Mouse (Mus musculus): ENCODE measurements at regions not wholly inside any gene's neighbourhood (a gene's known extent, or its start where the extent isn't known, plus 50 kb on each side); places are given as distances from the start of the nearest gene placed in this dataset.

DNA sequence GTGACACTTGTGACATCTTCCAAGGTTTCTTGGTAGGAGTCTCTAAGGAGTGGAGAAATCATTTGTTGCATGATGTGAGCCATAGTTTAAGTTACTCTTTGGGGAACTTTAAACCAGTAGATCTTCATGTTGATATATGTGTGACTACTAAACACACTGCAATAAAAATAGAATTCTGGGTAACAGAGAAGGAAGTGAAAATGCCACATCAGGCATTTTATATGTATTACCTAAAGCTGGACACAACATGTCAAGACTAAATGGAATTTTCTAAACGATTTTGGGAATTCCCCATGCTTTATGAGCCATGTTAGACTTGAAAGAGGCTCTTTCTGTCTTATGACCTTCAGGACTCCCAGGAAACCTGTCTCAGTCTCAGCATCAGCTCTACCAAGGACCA is 104.6 kb upstream of the Igf1 start:
- WGBS, result 28% methylated on average over 1 of the region's 1 CpGs
- no peak overlapping the region for H3K9ac ChIP-seq (ENCODE audit: low read length)
- H3K36me3 ChIP-seq (ENCODE audit: control insufficient read depth, insufficient read depth, low read length), result no peaks in the 10 kb centered on the region
- H3K4me3 ChIP-seq (ENCODE audit: control insufficient read depth in 1 of 2, insufficient read depth in 1 of 2, low read depth in 1 of 2, low read length in 2 of 2), result no peak overlapping the region
- no peaks in the 10 kb centered on the region for H3K4me1 ChIP-seq (ENCODE audit: control insufficient read depth in 2 of 2, insufficient read depth in 2 of 2, low read length in 2 of 2)
- ATAC-seq (ENCODE audit: insufficient number of reproducible peaks, insufficient read depth, low FRiP score, low read depth), result no peak
- no peak overlapping the region for H3K27ac ChIP-seq (replicated peaks in 1 of 2; ENCODE audit: control insufficient read depth in 1 of 2, insufficient read depth in 1 of 2, low read depth in 2 of 2, low read length in 2 of 2)
- H3K4me2 ChIP-seq (ENCODE audit: low read length), result no peak overlapping the region
- no peaks in the 10 kb centered on the region for H3K27me3 ChIP-seq (ENCODE audit: control insufficient read depth, insufficient read depth, low read length)
- no peaks in the 10 kb centered on the region for H3K9me3 ChIP-seq (ENCODE audit: control insufficient read depth, low read length)

DNA sequence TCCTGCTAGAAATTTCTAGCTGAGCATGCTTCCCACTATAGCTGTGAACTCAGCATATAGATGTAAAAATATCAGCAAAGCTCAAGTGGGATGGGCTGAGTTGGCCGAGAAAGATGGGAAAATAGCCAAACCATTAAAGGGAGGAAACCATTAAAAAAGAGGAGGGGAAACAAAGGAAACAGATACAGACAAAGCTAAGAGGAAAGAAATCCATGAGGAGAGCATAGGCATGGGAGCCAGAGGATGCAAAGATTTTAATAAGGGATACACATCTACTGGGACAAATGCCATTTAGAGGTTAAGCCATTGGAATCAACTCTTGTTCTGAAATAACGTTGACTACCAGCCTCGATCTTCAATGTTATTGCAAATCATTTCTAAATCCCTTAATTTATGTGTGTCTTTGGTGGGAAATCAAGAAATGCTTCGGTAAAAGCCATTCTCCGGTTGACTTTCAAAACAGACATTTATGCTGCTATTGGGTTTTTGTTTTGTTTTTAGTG is 96.5 kb upstream of the Igf1 start:
- Histone ChIP-seq H3K4me1 (ENCODE audit: control insufficient read depth in 2 of 2, insufficient read depth in 2 of 2, low read length in 2 of 2) (0 out of 4 replicates have a peak, but pooled peaks cover 0 to 5% of the 10 kb centered on the region in 2 experiments), H3K4me3 (ENCODE audit: control insufficient read depth in 1 of 2, insufficient read depth in 1 of 2, low read depth in 1 of 2, low read length in 2 of 2) (no peak overlapping the region), H3K9me3 (ENCODE audit: control insufficient read depth, low read length) (no peaks in the 10 kb centered on the region), H3K36me3 (ENCODE audit: control insufficient read depth, insufficient read depth, low read length) (no peaks in the 10 kb centered on the region), H3K4me2 (ENCODE audit: low read length) (no peak overlapping the region), H3K9ac (ENCODE audit: low read length) (no peak overlapping the region), H3K27ac (replicated peaks in 1 of 2; ENCODE audit: control insufficient read depth in 1 of 2, insufficient read depth in 1 of 2, low read depth in 2 of 2, low read length in 2 of 2) (no peak overlapping the region), H3K27me3 (ENCODE audit: control insufficient read depth, insufficient read depth, low read length) (no peaks in the 10 kb centered on the region)
- WGBS, result 63% methylated on average over 5 of the region's 5 CpGs
- ATAC-seq (ENCODE audit: insufficient number of reproducible peaks, insufficient read depth, low FRiP score, low read depth), result no peak

DNA sequence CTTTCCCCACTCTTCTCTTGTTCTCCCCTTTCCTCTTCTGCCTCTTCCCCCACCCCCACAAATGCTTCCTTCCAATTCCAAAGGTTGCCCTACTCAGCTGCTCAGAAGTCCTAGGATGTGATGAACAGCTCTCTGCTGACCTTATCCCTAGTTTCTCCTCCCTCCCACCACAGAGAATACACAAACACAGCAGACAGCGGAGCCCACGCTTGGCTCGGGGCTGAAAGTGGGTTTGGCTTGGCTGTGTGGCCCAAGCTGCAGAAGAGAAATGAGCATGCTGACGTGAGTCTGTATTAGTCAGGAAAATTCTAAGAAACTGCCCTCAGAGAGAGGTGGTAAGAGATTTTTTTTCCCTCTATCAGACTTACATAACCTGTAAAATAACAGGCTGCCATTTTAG is 70.5 kb upstream of the Igf1 start:
- Histone ChIP-seq H3K4me2 (ENCODE audit: low read length) (no peak overlapping the region), H3K9ac (ENCODE audit: low read length) (no peak overlapping the region), H3K9me3 (ENCODE audit: control insufficient read depth, low read length) (no peaks in the 10 kb centered on the region), H3K4me1 (ENCODE audit: control insufficient read depth in 2 of 2, insufficient read depth in 2 of 2, low read length in 2 of 2) (no peaks in the 10 kb centered on the region), H3K27me3 (ENCODE audit: control insufficient read depth, insufficient read depth, low read length) (no peaks in the 10 kb centered on the region), H3K27ac (replicated peaks in 1 of 2; ENCODE audit: control insufficient read depth in 1 of 2, insufficient read depth in 1 of 2, low read depth in 2 of 2, low read length in 2 of 2) (no peak overlapping the region), H3K4me3 (ENCODE audit: control insufficient read depth in 1 of 2, insufficient read depth in 1 of 2, low read depth in 1 of 2, low read length in 2 of 2) (no peak overlapping the region), H3K36me3 (ENCODE audit: control insufficient read depth, insufficient read depth, low read length) (no peaks in the 10 kb centered on the region)
- ATAC-seq (ENCODE audit: insufficient number of reproducible peaks, insufficient read depth, low FRiP score, low read depth), result no peak
- 45% methylated on average over 4 of the region's 4 CpGs for WGBS

DNA sequence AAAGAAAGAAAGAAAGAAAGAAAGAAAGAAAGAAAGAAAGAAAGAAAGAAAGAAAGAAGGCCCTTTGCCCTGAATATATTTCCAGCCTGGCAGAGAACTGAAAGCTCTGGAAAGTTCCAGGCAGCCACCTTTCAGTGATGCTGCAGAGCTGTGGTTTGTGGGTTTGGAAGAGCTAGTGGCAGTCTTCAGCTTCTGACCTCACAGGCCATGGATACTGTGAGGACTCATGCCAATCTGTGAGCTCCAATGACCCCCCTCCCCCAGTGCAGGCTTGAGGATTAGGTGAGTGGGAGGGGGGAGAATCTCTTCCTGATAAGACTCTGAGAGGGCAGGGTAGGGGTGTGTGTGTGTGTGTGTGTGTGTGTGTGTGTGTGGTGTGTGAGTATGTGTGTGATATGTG is 65.7 kb upstream of the Igf1 start:
- Histone ChIP-seq H3K9ac (ENCODE audit: low read length) (no peak overlapping the region), H3K27ac (replicated peaks in 1 of 2; ENCODE audit: control insufficient read depth in 1 of 2, insufficient read depth in 1 of 2, low read depth in 2 of 2, low read length in 2 of 2) (no peak overlapping the region), H3K4me1 (ENCODE audit: control insufficient read depth in 2 of 2, insufficient read depth in 2 of 2, low read length in 2 of 2) (no peaks in the 10 kb centered on the region), H3K9me3 (ENCODE audit: control insufficient read depth, low read length) (no peaks in the 10 kb centered on the region), H3K27me3 (ENCODE audit: control insufficient read depth, insufficient read depth, low read length) (no peaks in the 10 kb centered on the region), H3K36me3 (ENCODE audit: control insufficient read depth, insufficient read depth, low read length) (no peaks in the 10 kb centered on the region), H3K4me3 (ENCODE audit: control insufficient read depth in 1 of 2, insufficient read depth in 1 of 2, low read depth in 1 of 2, low read length in 2 of 2) (no peak overlapping the region), H3K4me2 (ENCODE audit: low read length) (no peak overlapping the region)
- no peak for ATAC-seq (ENCODE audit: insufficient number of reproducible peaks, insufficient read depth, low FRiP score, low read depth)

DNA sequence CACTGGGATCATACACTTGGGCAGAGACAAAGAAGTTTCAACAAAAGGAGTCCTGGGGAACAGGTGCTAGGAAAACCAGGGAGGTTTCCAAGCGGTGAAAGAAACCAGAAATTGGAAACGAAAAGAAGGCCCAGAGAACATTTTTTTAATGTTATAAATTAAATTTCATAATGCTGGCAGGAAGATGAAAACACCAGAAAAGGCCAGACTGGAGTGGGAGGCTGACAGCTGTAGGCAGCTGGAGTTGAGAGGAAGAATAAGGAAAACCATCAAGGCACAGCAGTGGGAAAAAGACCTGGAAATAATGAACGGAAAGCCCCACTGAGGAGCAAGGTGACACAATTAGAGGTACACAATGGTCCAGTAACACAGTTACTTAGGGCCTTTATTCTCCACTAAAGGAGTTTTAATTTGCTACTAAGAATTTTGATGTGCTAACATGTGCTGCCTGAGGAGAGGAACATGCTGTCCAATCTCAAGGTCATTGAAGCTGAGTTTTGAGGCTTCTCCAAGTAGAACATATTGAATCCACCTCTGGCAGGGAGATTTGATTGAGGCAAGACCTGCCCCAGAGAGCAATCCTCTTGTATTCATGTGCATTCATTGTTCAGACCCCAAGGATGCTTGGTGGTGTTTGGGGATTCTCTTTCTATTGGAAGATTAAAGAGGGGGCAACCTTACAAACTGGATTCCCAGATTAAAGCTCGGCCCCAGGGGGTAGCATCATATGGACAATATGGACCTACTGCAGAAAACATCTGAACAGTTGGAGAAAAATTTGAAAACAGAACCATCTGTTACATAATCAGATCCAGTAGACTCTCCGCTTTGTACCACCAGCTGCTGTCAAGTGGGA is 53.9 kb upstream of the Igf1 start:
- Histone ChIP-seq H3K4me1 (ENCODE audit: control insufficient read depth in 2 of 2, insufficient read depth in 2 of 2, low read length in 2 of 2) (no peaks in the 10 kb centered on the region), H3K27me3 (ENCODE audit: control insufficient read depth, insufficient read depth, low read length) (no peaks in the 10 kb centered on the region), H3K9me3 (ENCODE audit: control insufficient read depth, low read length) (no peaks in the 10 kb centered on the region), H3K9ac (ENCODE audit: low read length) (no peak overlapping the region), H3K27ac (replicated peaks in 1 of 2; ENCODE audit: control insufficient read depth in 1 of 2, insufficient read depth in 1 of 2, low read depth in 2 of 2, low read length in 2 of 2) (no peak overlapping the region), H3K4me2 (ENCODE audit: low read length) (no peak overlapping the region), H3K4me3 (ENCODE audit: control insufficient read depth in 1 of 2, insufficient read depth in 1 of 2, low read depth in 1 of 2, low read length in 2 of 2) (no peak overlapping the region), H3K36me3 (ENCODE audit: control insufficient read depth, insufficient read depth, low read length) (no peaks in the 10 kb centered on the region)
- no peak for ATAC-seq (ENCODE audit: insufficient number of reproducible peaks, insufficient read depth, low FRiP score, low read depth)
- WGBS, result 79% methylated on average over 5 of the region's 5 CpGs

DNA sequence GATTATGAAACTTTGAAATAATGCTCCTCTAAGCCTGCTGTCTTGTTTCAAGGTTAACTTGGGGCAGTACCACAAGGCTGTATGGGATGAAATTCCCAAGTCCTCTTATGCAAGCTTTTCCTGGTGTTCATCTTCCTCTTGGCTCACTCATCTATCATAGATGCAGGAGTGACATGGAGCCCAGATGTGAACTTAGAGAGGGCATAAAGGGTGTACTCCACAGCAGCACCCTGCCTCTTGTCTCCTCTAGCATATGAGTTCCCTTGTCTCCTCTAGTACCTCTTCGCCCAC is 53.3 kb upstream of the Igf1 start:
- H3K9ac ChIP-seq (ENCODE audit: low read length), result no peak overlapping the region
- no peak overlapping the region for H3K27ac ChIP-seq (replicated peaks in 1 of 2; ENCODE audit: control insufficient read depth in 1 of 2, insufficient read depth in 1 of 2, low read depth in 2 of 2, low read length in 2 of 2)
- no peaks in the 10 kb centered on the region for H3K36me3 ChIP-seq (ENCODE audit: control insufficient read depth, insufficient read depth, low read length)
- no peak for ATAC-seq (ENCODE audit: insufficient number of reproducible peaks, insufficient read depth, low FRiP score, low read depth)
- WGBS, result 90% methylated on average over 1 of the region's 1 CpGs
- no peaks in the 10 kb centered on the region for H3K9me3 ChIP-seq (ENCODE audit: control insufficient read depth, low read length)
- no peaks in the 10 kb centered on the region for H3K27me3 ChIP-seq (ENCODE audit: control insufficient read depth, insufficient read depth, low read length)
- no peaks in the 10 kb centered on the region for H3K4me1 ChIP-seq (ENCODE audit: control insufficient read depth in 2 of 2, insufficient read depth in 2 of 2, low read length in 2 of 2)
- no peak overlapping the region for H3K4me3 ChIP-seq (ENCODE audit: control insufficient read depth in 1 of 2, insufficient read depth in 1 of 2, low read depth in 1 of 2, low read length in 2 of 2)
- H3K4me2 ChIP-seq (ENCODE audit: low read length), result no peak overlapping the region

Measured in heart, embryonic 14.5 days (tissue).